Mouse (Mus musculus) adrenal gland (tissue): ENCODE measurements around the gene Btrc.

Source experiments
- intact Hi-C: fragments of 180-260 bp; cut with DNase I; formaldehyde crosslinking; loops from one replicate; pipeline ENCODE4 v1.15.1; 2025

Btrc gene

GRCm38 (mm10) chr19:45560153-45560890 is 196.8 kb downstream of the Btrc start, which contains the start of the genes Poll and Gm17018:
Gene Poll (minus strand): TSS chr19:45560531.
Gene Gm17018 (plus strand): TSS chr19:45560615.
- intact Hi-C loops: no loop called here

GRCm38 (mm10) chr19:45565925-45566715 is 202.6 kb downstream of the Btrc start:
- intact Hi-C loops: no loop called here

GRCm38 (mm10) chr19:45567367-45567766 is 203.8 kb downstream of the Btrc start:
- intact Hi-C loops: no loop called here

GRCm38 (mm10) chr19:45573033-45573432 is 209.5 kb downstream of the Btrc start:
- intact Hi-C loops: loop anchor here (5.0 kb wide), 1 partner anchor 59 kb away; no protein-coding TSS in a partner anchor

- intact Hi-C loops: loop anchor here (2.0 to 5.0 kb wide), 2 partner anchors 58 to 173 kb away; no protein-coding TSS in a partner anchor
Measured at GRCm38 (mm10) chr19:45573861-45574267, 210.3 kb downstream of the Btrc start.

- intact Hi-C loops: loop anchor here (2.0 to 5.0 kb wide), 2 partner anchors 58 to 172 kb away; no protein-coding TSS in a partner anchor
Measured at GRCm38 (mm10) chr19:45574339-45574898, 210.9 kb downstream of the Btrc start.

- intact Hi-C loops: loop anchor here (2.0 to 5.0 kb wide), 2 partner anchors 57 to 172 kb away; no protein-coding TSS in a partner anchor
Measured at GRCm38 (mm10) chr19:45574941-45575631, 211.6 kb downstream of the Btrc start.

GRCm38 (mm10) chr19:45575632-45576001 is 212.1 kb downstream of the Btrc start:
- intact Hi-C loops: loop anchor here (2.0 kb wide), 1 partner anchor 171 kb away; no protein-coding TSS in a partner anchor

- intact Hi-C loops: no loop called here
Measured at GRCm38 (mm10) chr19:45577141-45577750, 213.7 kb downstream of the Btrc start.

- intact Hi-C loops: no loop called here
Measured at GRCm38 (mm10) chr19:45578976-45579375, 215.4 kb downstream of the Btrc start.

GRCm38 (mm10) chr19:45579416-45579815 is 215.9 kb downstream of the Btrc start:
- intact Hi-C loops: no loop called here
